20 mouse cellular contexts compared by ENCODE assay signal in the genomic region with DNA sequence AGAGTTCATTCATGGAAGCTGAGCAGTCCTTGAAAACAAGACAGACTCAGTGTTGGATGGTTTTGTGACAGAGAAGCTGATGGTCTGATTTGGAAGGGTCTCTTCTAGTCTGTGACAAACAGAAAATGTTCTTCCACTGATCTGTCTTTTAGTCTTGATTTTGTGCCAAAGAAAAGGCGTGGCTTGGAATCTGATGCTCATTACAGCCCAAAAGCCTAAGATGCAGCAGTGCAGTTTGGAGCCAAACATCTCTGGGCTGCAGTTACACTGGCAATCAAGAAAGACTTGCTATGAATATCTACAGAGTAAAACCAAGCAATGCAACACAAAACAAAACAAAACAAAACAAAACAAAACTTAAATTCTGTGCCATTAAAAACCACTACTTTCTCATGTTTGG. TPM values are rescaled to one million over a fixed set of nuclear protein-coding genes. Genes with fewer than 3 reads are reported as not detected.
A peak's percentile ranks its signal among the peaks of the same experiment; 100 is the strongest.
DNase-seq lines count a peak whose midpoint lies in the region; ATAC-seq and TF ChIP-seq lines count a peak whose summit lies in the region.
"Had no signal": no experiment of that assay in that cellular context is flagged by ENCODE, and none has a peak within 500 bp of the region (broad histone marks: within the 10 kb centered on the region; RNA-seq: fewer than 3 reads in every experiment).

No protein-coding gene starts in this region.

- TF ChIP-seq POLR2A in cerebellum, adult 2 months (IDR thresholded peaks at IDR 0.05; ENCODE audit: borderline replicate concordance, insufficient read depth, low read length) = no peak
- no peak for TF ChIP-seq POLR2A in limb, embryonic 14.5 days (IDR thresholded peaks at IDR 0.05; ENCODE audit: borderline replicate concordance, extremely low read depth, insufficient read depth, insufficient read length)

- H3K4me1 ChIP-seq in cerebellum, adult 2 months (ENCODE audit: control insufficient read depth, insufficient read depth, low read length) = no peaks in the 10 kb centered on the region
- no peaks in the 10 kb centered on the region for H3K4me1 ChIP-seq in heart, embryonic 11.5 days (ENCODE audit: control insufficient read depth, insufficient read depth, low read length)
- H3K4me1 ChIP-seq in limb, embryonic 14.5 days (ENCODE audit: control insufficient read depth, insufficient read depth, low read length) = peaks cover 13% of the 10 kb centered on the region
- H3K4me1 ChIP-seq in limb, embryonic 10.5 days = no peaks in the 10 kb centered on the region
- H3K4me1 ChIP-seq: heart, embryonic 13.5 days; hindbrain, embryonic 13.5 days; midbrain, embryonic 15.5 days; neural tube, embryonic 12.5 days had no signal

- peak; percentile 9 to 15 for DNase-seq in cerebellum, postnatal 10 days
- no peak for DNase-seq in cerebellum, adult 2 months
- peak; percentile 42 to 53 for DNase-seq in heart, adult 18-20 months
- DNase-seq in limb, embryonic 14.5 days (ENCODE audit: low spot score) = peak; percentile 40
- no peak for DNase-seq in limb, embryonic 10.5 days (ENCODE audit: low spot score)
- peak; percentile 45 for DNase-seq in NIH3T3 (ENCODE audit: low read depth)
- DNase-seq: cerebellum, adult 8-10 months; gastrocnemius, postnatal 36 days; kidney, adult 11 months; layer of hippocampus, adult 9-11 months; left cerebral cortex, postnatal 4 days; liver, postnatal 0 days; right cerebral cortex, postnatal 14 days had no signal

- no peak overlapping the region for H3K27ac ChIP-seq in cerebellum, adult 2 months (ENCODE audit: insufficient read depth, low read length)
- H3K27ac ChIP-seq in heart, embryonic 11.5 days (ENCODE audit: low read depth, low read length) = no peak overlapping the region
- no peak overlapping the region for H3K27ac ChIP-seq in limb, embryonic 14.5 days (replicated peaks; ENCODE audit: low read depth, low read length)
- no peak overlapping the region for H3K27ac ChIP-seq in limb, embryonic 10.5 days
- H3K27ac ChIP-seq: heart, embryonic 13.5 days; hindbrain, embryonic 13.5 days; macrophage; midbrain, embryonic 15.5 days; neural tube, embryonic 12.5 days had no signal

- TF ChIP-seq CTCF in cerebellum, adult 2 months (IDR thresholded peaks at IDR 0.05; ENCODE audit: borderline replicate concordance, insufficient read depth, low read depth, low read length) = no peak

- H3K9me3 ChIP-seq in heart, embryonic 11.5 days (replicated peaks; ENCODE audit: control insufficient read depth, low read length) = no peaks in the 10 kb centered on the region
- no peaks in the 10 kb centered on the region for H3K9me3 ChIP-seq in limb, embryonic 14.5 days (ENCODE audit: control insufficient read depth, low read length)
- no peaks in the 10 kb centered on the region for H3K9me3 ChIP-seq in limb, embryonic 10.5 days (replicated peaks)
- H3K9me3 ChIP-seq: heart, embryonic 13.5 days; hindbrain, embryonic 13.5 days; midbrain, embryonic 15.5 days; neural tube, embryonic 12.5 days had no signal

- WGBS in cerebellum, adult 2 months = 7% methylated on average over 1 of the region's 1 CpGs
- WGBS in heart, embryonic 11.5 days (ENCODE audit: insufficient replicate concordance) = 56% methylated on average over 1 of the region's 1 CpGs
- WGBS in limb, embryonic 14.5 days = 50% methylated on average over 1 of the region's 1 CpGs
- 63% methylated on average over 1 of the region's 1 CpGs for WGBS in limb, embryonic 10.5 days

- no peak overlapping the region for H3K4me3 ChIP-seq in cerebellum, adult 2 months (replicated peaks; ENCODE audit: insufficient read depth, low read depth, low read length)
- no peak overlapping the region for H3K4me3 ChIP-seq in heart, embryonic 11.5 days (ENCODE audit: low read depth, low read length)
- H3K4me3 ChIP-seq in limb, embryonic 14.5 days (replicated peaks; ENCODE audit: low read length) = no peak overlapping the region
- no peak overlapping the region for H3K4me3 ChIP-seq in limb, embryonic 10.5 days
- H3K4me3 ChIP-seq: heart, embryonic 13.5 days; hindbrain, embryonic 13.5 days; midbrain, embryonic 15.5 days; neural tube, embryonic 12.5 days had no signal

- H3K27me3 ChIP-seq in cerebellum, adult 2 months (ENCODE audit: control insufficient read depth, insufficient read depth, low read length) = no peaks in the 10 kb centered on the region
- H3K27me3 ChIP-seq in heart, embryonic 11.5 days (ENCODE audit: control insufficient read depth, insufficient read depth, low read length) = no peaks in the 10 kb centered on the region
- no peaks in the 10 kb centered on the region for H3K27me3 ChIP-seq in limb, embryonic 14.5 days (ENCODE audit: control insufficient read depth, insufficient read depth, low read length)
- no peaks in the 10 kb centered on the region for H3K27me3 ChIP-seq in limb, embryonic 10.5 days (ENCODE audit: low read depth, poor library complexity, severe bottlenecking)
- H3K27me3 ChIP-seq: heart, embryonic 13.5 days; hindbrain, embryonic 13.5 days; midbrain, embryonic 15.5 days; neural tube, embryonic 12.5 days had no signal

- H3K4me2 ChIP-seq in heart, embryonic 11.5 days = no peak overlapping the region
- no peak overlapping the region for H3K4me2 ChIP-seq in limb, embryonic 14.5 days (replicated peaks; ENCODE audit: low read depth, low read length, severe bottlenecking)
- H3K4me2 ChIP-seq: heart, embryonic 13.5 days; hindbrain, embryonic 13.5 days; midbrain, embryonic 15.5 days; neural tube, embryonic 12.5 days had no signal

- H3K36me3 ChIP-seq in heart, embryonic 11.5 days (ENCODE audit: control insufficient read depth, insufficient read depth, low read length) = no peaks in the 10 kb centered on the region
- no peaks in the 10 kb centered on the region for H3K36me3 ChIP-seq in limb, embryonic 14.5 days (ENCODE audit: control insufficient read depth, insufficient read depth, low read length)
- H3K36me3 ChIP-seq in limb, embryonic 10.5 days = no peaks in the 10 kb centered on the region
- H3K36me3 ChIP-seq: heart, embryonic 13.5 days had no signal

- no peak for ATAC-seq in heart, embryonic 11.5 days (replicated peaks; ENCODE audit: insufficient number of reproducible peaks, low FRiP score, low TSS enrichment)
- no peak for ATAC-seq in limb, embryonic 14.5 days (ENCODE audit: low FRiP score, low read depth)
- no peak for ATAC-seq in frontal cortex, adult (ENCODE audit: low TSS enrichment)
- ATAC-seq: liver, postnatal 0 days; midbrain, embryonic 15.5 days had no signal

- no peak overlapping the region for H3K9ac ChIP-seq in heart, embryonic 11.5 days (ENCODE audit: low read depth, low read length)
- no peak overlapping the region for H3K9ac ChIP-seq in limb, embryonic 14.5 days (ENCODE audit: low read depth, low read length, severe bottlenecking)
- H3K9ac ChIP-seq: heart, embryonic 13.5 days; hindbrain, embryonic 13.5 days; liver, postnatal 0 days; midbrain, embryonic 15.5 days; neural tube, embryonic 12.5 days had no signal

RNA-seq across cellular contexts. Expression of gene Dzank1, which starts 43.1 kb away (rescaled TPM):
- 83.3 and 94.1 TPM in 2 replicates for polyA plus RNA-seq in cerebellum, adult 2 months (2012; rRNA removed)
- total RNA-seq in heart, adult 18-20 months (2021) = under 1 TPM; 0.59 to 0.60 TPM
- 0.63 and 0.77 TPM in 2 replicates for polyA plus RNA-seq in heart, embryonic 11.5 days (2014; fragmentation: Nextera tagmentation; extraction: Ambion mirVana)
- 1.5 and 1.6 TPM in 2 replicates for polyA plus RNA-seq in limb, embryonic 14.5 days (2012; rRNA removed)
- polyA plus RNA-seq in limb, embryonic 14.5 days (2014; fragmentation: Nextera tagmentation; extraction: Ambion mirVana) = 1.7 and 2.8 TPM in 2 replicates
- polyA plus RNA-seq in limb, embryonic 10.5 days (2016; fragmentation: Nextera tagmentation; extraction: Ambion mirVana) = 1.0 and 1.4 TPM in 2 replicates

RNA-seq across cellular contexts. Expression of gene Polr3f, which starts 43.4 kb away (rescaled TPM):
- polyA plus RNA-seq in cerebellum, adult 2 months (2012; rRNA removed) = 21.4 and 24.7 TPM in 2 replicates
- total RNA-seq in heart, adult 18-20 months (2021) = 10 to 100 TPM; 10.8 to 11.3 TPM
- polyA plus RNA-seq in heart, embryonic 11.5 days (2014; fragmentation: Nextera tagmentation; extraction: Ambion mirVana) = 20.8 and 21.3 TPM in 2 replicates
- polyA plus RNA-seq in limb, embryonic 14.5 days (2012; rRNA removed) = 19.4 and 20.5 TPM in 2 replicates
- polyA plus RNA-seq in limb, embryonic 14.5 days (2014; fragmentation: Nextera tagmentation; extraction: Ambion mirVana) = 24.9 and 26.6 TPM in 2 replicates
- 29.7 and 35.8 TPM in 2 replicates for polyA plus RNA-seq in limb, embryonic 10.5 days (2016; fragmentation: Nextera tagmentation; extraction: Ambion mirVana)

Comparison
In these comparisons a context has a peak if more than half of its experiments do, and no peak if none do; other contexts are left out.
1. DNase-seq: peak in cerebellum, postnatal 10 days (2 of 2), heart, adult 18-20 months (2 of 2), limb, embryonic 14.5 days (single experiment) and NIH3T3 (single experiment); none in cerebellum, adult 2 months (0 of 2) and limb, embryonic 10.5 days (single experiment).
2. RNA of gene Dzank1, which starts 43.1 kb away (polyA plus RNA-seq): 83.3 to 94.1 TPM in cerebellum, adult 2 months; 1.5 to 2.8 TPM in limb, embryonic 14.5 days, 1.0 to 1.4 TPM in limb, embryonic 10.5 days and 0.63 to 0.77 TPM in heart, embryonic 11.5 days; every median in the first group is over 10 times any median in the second.